ENCODE assay signal across 17 mouse cellular contexts in genomic region chr2:145368701-145369100, GRCm38 (mm10).
"Had no signal": no experiment of that assay in that cellular context is flagged by ENCODE, and none has a peak within 500 bp of the region (broad histone marks: within the 10 kb centered on the region; RNA-seq: fewer than 3 reads in every experiment).

No protein-coding gene starts in this region.

- H3K9me3 ChIP-seq: limb, embryonic 15.5 days; liver, embryonic 13.5 days; lung, embryonic 15.5 days; megakaryocyte, embryonic 14.5 days; midbrain, embryonic 15.5 days; neural tube, embryonic 12.5 days; stomach, embryonic 15.5 days had no signal

- H3K4me1 ChIP-seq: limb, embryonic 15.5 days; liver, embryonic 13.5 days; lung, embryonic 15.5 days; midbrain, embryonic 15.5 days; neural tube, embryonic 12.5 days; stomach, embryonic 15.5 days had no signal

- H3K27ac ChIP-seq: kidney, postnatal 0 days; left cerebral cortex, adult 2 months; limb, embryonic 15.5 days; liver, embryonic 13.5 days; lung, embryonic 15.5 days; macrophage; midbrain, embryonic 15.5 days; neural tube, embryonic 12.5 days; stomach, embryonic 15.5 days had no signal

- H3K27me3 ChIP-seq: limb, embryonic 15.5 days; liver, embryonic 13.5 days; lung, embryonic 15.5 days; megakaryocyte, embryonic 14.5 days; midbrain, embryonic 15.5 days; neural tube, embryonic 12.5 days; stomach, embryonic 15.5 days had no signal

- H3K4me2 ChIP-seq: limb, embryonic 15.5 days; liver, embryonic 13.5 days; lung, embryonic 15.5 days; midbrain, embryonic 11.5 days; midbrain, embryonic 15.5 days; neural tube, embryonic 12.5 days; stomach, embryonic 15.5 days had no signal

- H3K4me3 ChIP-seq: left cerebral cortex, adult 2 months; limb, embryonic 15.5 days; liver, embryonic 13.5 days; lung, embryonic 15.5 days; megakaryocyte, embryonic 14.5 days; midbrain, embryonic 15.5 days; neural tube, embryonic 12.5 days; stomach, embryonic 15.5 days had no signal

- DNase-seq: kidney, postnatal 36 days; liver, embryonic 13.5 days; liver, postnatal 0 days; lung, postnatal 14 days; right cerebral cortex, postnatal 14 days; thymus, adult 2 months; thymus, postnatal 25 days had no signal

- H3K9ac ChIP-seq: limb, embryonic 15.5 days; liver, embryonic 13.5 days; liver, postnatal 0 days; lung, embryonic 15.5 days; midbrain, embryonic 15.5 days; neural tube, embryonic 12.5 days; stomach, embryonic 15.5 days had no signal

- ATAC-seq: liver, postnatal 0 days; midbrain, embryonic 15.5 days had no signal

- H3K36me3 ChIP-seq: limb, embryonic 15.5 days; liver, embryonic 13.5 days; lung, embryonic 15.5 days; midbrain, embryonic 15.5 days; neural tube, embryonic 12.5 days; stomach, embryonic 15.5 days had no signal
